Mouse (Mus musculus): ENCODE data around the gene B230104I21Rik. TPM values are rescaled to one million over a fixed set of nuclear protein-coding genes. Genes with fewer than 3 reads are reported as not detected.

B230104I21Rik gene
- not detected in 2 replicates for polyA plus RNA-seq (2012; rRNA removed; ENCODE audit: low replicate concordance)

DNA sequence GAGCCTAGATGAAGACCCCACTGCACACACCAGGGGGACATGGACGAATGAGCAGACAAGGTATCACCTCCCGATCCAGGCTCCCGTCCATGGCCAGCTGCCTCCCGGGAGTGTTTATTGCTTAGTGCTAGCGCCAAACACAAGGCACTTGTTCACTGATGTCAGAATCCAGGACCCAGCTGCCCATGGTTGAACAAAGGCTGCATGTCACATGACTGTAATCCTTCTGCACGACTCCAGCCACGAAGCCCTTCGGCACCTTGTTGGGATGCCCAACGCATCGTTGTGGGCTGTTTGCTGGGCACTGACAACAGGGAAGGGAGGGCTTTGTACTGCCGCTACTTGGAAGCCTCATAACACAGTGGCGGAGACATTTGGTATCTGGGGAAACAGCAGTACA, at the start of gene B230104I21Rik:
Gene B230104I21Rik (plus strand): TSS at position 367 of the 400 bp plus-strand sequence.

DNA sequence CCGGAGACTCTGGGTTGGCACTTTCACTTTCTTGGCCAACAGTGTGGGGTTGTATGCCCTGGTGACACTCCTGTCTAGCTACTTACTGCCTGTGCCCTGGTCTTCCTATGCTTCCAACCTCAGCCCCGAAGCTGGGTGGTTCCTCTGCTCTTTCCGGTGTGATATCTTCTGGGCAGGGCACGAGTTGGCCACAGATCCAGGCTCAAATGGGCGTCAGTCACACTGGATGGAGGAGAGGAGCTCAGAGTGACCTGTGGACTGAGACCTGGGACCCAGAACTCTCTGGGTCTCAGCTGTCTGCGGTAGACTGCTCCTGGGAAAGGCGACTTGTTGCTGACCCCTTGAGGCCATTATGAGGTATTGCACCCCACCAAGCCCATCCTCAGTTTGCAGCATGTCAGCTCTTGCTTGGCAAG, 34.5 kb upstream of the B230104I21Rik start, which contains the start of gene Arhgef16:
Gene Arhgef16 (minus strand): TSS at position 211 of the 416 bp plus-strand sequence.

Other genes starting within 250 kb of the B230104I21Rik start
- 0.60 and 0.76 TPM in 2 replicates for gene Trp73, start 195.9 kb upstream of the B230104I21Rik start, polyA plus RNA-seq (2012; rRNA removed; ENCODE audit: low replicate concordance)
- 22.3 and 26.0 TPM in 2 replicates for gene Wrap73, start 193.8 kb upstream of the B230104I21Rik start, polyA plus RNA-seq (2012; rRNA removed; ENCODE audit: low replicate concordance)
- 199 and 220 TPM in 2 replicates for gene Tprgl, start 175.5 kb upstream of the B230104I21Rik start, polyA plus RNA-seq (2012; rRNA removed; ENCODE audit: low replicate concordance)
- 4.8 and 6.1 TPM in 2 replicates for gene Megf6, start 165.4 kb upstream of the B230104I21Rik start, polyA plus RNA-seq (2012; rRNA removed; ENCODE audit: low replicate concordance)
- gene Arhgef16, start 34.5 kb upstream of the B230104I21Rik start, polyA plus RNA-seq (2012; rRNA removed; ENCODE audit: low replicate concordance), result 9.7 and 10.4 TPM in 2 replicates

Data from mammary gland, adult 2 months (tissue).